ENCODE assay signal across 7 mouse cellular contexts in genomic region chr9:113741637-113742137, GRCm38 (mm10). TPM values are rescaled to one million over a fixed set of nuclear protein-coding genes. Genes with fewer than 3 reads are reported as not detected.
DNase-seq lines count a peak whose midpoint lies in the region.

No protein-coding gene starts in this region.

- H3K27me3 ChIP-seq in erythroblast, embryonic 14.5 days (ENCODE audit: control insufficient read depth), result no peaks in the 10 kb centered on the region

- H3K36me3 ChIP-seq in erythroblast, embryonic 14.5 days (ENCODE audit: control insufficient read depth), result peaks cover 2% of the 10 kb centered on the region; the same call in 1 of the 2 replicates

- intact Hi-C loops in heart, postnatal 10 days (cut with DNase I), result loop anchor here (2.0 to 10.0 kb wide), 4 partner anchors 51 to 241 kb away; no protein-coding TSS in a partner anchor

- H3K27ac ChIP-seq in brown adipose tissue, adult 24 weeks (replicated peaks; ENCODE audit: low read depth, low read length), result peak overlapping the region; percentile 63

- H3K4me3 ChIP-seq in brown adipose tissue, adult 24 weeks (ENCODE audit: insufficient read depth, low read depth, low read length), result peak overlapping the region; percentile 94
- H3K4me3 ChIP-seq in erythroblast, embryonic 14.5 days (replicated peaks), result peak overlapping the region; percentile 98

- peak; percentile 51 for DNase-seq in MN1 (ENCODE audit: low spot score)
- DNase-seq in heart, postnatal 10 days, result peak; percentile 66 to 74
- peak; percentile 16 to 42 for DNase-seq in layer of hippocampus, postnatal 25 days (ENCODE audit: extremely low spot score in 1 of 2, low spot score in 1 of 2)
- DNase-seq in lung, postnatal 4 days, result peak; percentile 69 to 73
- DNase-seq in spleen, adult 18-20 months, result peak; percentile 32 to 61

- peaks cover 2% of the 10 kb centered on the region; the same call in 1 of the 2 replicates for H3K4me1 ChIP-seq in brown adipose tissue, adult 24 weeks (ENCODE audit: control insufficient read depth, insufficient read depth, insufficient read length, low read length)
- H3K4me1 ChIP-seq in erythroblast, embryonic 14.5 days (ENCODE audit: control insufficient read depth), result peaks cover 38% of the 10 kb centered on the region

- H3K9me3 ChIP-seq in erythroblast, embryonic 14.5 days (ENCODE audit: control insufficient read depth, low read length), result no peaks in the 10 kb centered on the region

RNA-seq across cellular contexts. Expression of gene Clasp2, which starts 0.4 kb away (rescaled TPM):
- polyA plus RNA-seq in brown adipose tissue, adult 24 weeks (2012; ENCODE audit: insufficient read depth, insufficient read length, missing spikeins), result 23.1 and 24.5 TPM in 2 replicates
- polyA plus RNA-seq in erythroblast, embryonic 14.5 days (2012), result 0.11 and 0.19 TPM in 2 replicates
- 10 to 100 TPM; 45.0 to 46.9 TPM for total RNA-seq in heart, postnatal 10 days (2021)
- 100 to 1,000 TPM; 209 to 224 TPM for total RNA-seq in layer of hippocampus, postnatal 25 days (2021)

RNA-seq across cellular contexts. Expression of gene Pdcd6ip, which starts 33.6 kb away (rescaled TPM):
- polyA plus RNA-seq in brown adipose tissue, adult 24 weeks (2012; ENCODE audit: insufficient read depth, insufficient read length, missing spikeins), result 43.4 and 57.6 TPM in 2 replicates
- 7.1 and 8.2 TPM in 2 replicates for polyA plus RNA-seq in erythroblast, embryonic 14.5 days (2012)
- total RNA-seq in heart, postnatal 10 days (2021), result 10 to 100 TPM; 81.3 to 83.9 TPM
- 10 to 100 TPM; 56.2 to 62.0 TPM for total RNA-seq in layer of hippocampus, postnatal 25 days (2021)

Comparison
In these comparisons a context has a peak if more than half of its experiments do, and no peak if none do; other contexts are left out.
1. Peak in every context shown above with its lines: DNase-seq, H3K4me3 ChIP-seq and H3K27ac ChIP-seq.
2. RNA of gene Clasp2, which starts 0.4 kb away (total RNA-seq): 209 to 224 TPM in layer of hippocampus, postnatal 25 days; 45.0 to 46.9 TPM in heart, postnatal 10 days; every median in the first group is over 4 times any median in the second.